Comparison of ENCODE assay signal across 17 mouse cellular contexts in the genomic region with DNA sequence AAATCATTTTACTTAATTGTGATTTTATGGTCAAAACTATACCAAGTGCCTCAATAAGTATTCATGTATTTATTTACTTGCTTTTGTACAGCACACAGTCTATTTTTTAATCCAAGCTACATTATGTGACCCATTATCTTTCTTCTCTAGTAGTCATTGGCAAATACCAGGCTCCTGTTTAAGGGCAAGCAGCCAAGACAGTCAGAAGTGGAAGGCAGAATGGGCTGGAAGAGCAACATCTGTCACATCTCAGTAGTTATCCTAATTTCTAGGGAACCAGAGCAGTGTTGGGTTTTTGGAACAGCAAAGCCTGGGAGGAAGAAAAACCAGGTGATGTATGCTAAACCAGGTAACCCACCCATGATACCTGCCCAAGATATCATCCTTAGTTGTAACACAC.
"Had no signal": no experiment of that assay in that cellular context is flagged by ENCODE, and none has a peak within 500 bp of the region (broad histone marks: within the 10 kb centered on the region; RNA-seq: fewer than 3 reads in every experiment).

No protein-coding gene starts in this region.

- H3K9me3 ChIP-seq: limb, embryonic 10.5 days; limb, embryonic 13.5 days; liver, embryonic 12.5 days; liver, embryonic 15.5 days; midbrain, embryonic 12.5 days had no signal

- H3K9ac ChIP-seq: limb, embryonic 13.5 days; liver, embryonic 12.5 days; liver, embryonic 15.5 days; midbrain, embryonic 12.5 days had no signal

- ATAC-seq: liver, embryonic 12.5 days; midbrain, embryonic 16.5 days had no signal

- H3K36me3 ChIP-seq: limb, embryonic 10.5 days; limb, embryonic 13.5 days; liver, embryonic 12.5 days; liver, embryonic 15.5 days; midbrain, embryonic 12.5 days had no signal

- H3K27ac ChIP-seq: kidney, postnatal 0 days; layer of hippocampus, adult 2 months; limb, embryonic 10.5 days; limb, embryonic 13.5 days; liver, embryonic 12.5 days; liver, embryonic 15.5 days; macrophage; midbrain, embryonic 12.5 days had no signal

- H3K4me3 ChIP-seq: layer of hippocampus, adult 2 months; limb, embryonic 10.5 days; limb, embryonic 13.5 days; liver, embryonic 12.5 days; liver, embryonic 15.5 days; midbrain, embryonic 12.5 days had no signal

- H3K4me2 ChIP-seq: limb, embryonic 13.5 days; liver, embryonic 12.5 days; liver, embryonic 15.5 days; midbrain, embryonic 12.5 days had no signal

- H3K27me3 ChIP-seq: limb, embryonic 13.5 days; liver, embryonic 12.5 days; liver, embryonic 15.5 days; midbrain, embryonic 12.5 days had no signal

- H3K4me1 ChIP-seq: limb, embryonic 10.5 days; limb, embryonic 13.5 days; liver, embryonic 12.5 days; liver, embryonic 15.5 days; midbrain, embryonic 12.5 days had no signal

- DNase-seq: kidney, postnatal 25 days; layer of hippocampus, adult 9-11 months; liver; lung, adult 18-20 months; lung, postnatal 14 days; thymus, adult 2 months; thymus, postnatal 14 days; thymus, postnatal 4 days had no signal
